Mouse (Mus musculus) adrenal gland, adult 2 months (tissue): ENCODE data around the gene D930048N14Rik. TPM values are rescaled to one million over a fixed set of nuclear protein-coding genes. Genes with fewer than 3 reads are reported as not detected.
"Not testable (repeated sequence)": the region's sequence is repeated elsewhere in the genome, so short reads cannot be mapped to it uniquely, and the experiment has no call there.

Experiments used
- DNase-seq: peaks from one replicate; pipeline ENCODE4 v3.0.0; 2021
- polyA plus RNA-seq: library from polyadenylated mRNA; depleted of rRNA; stranded (reverse); fragments of >200 nt; gene quantifications from 2 replicates; pipeline ENCODE4 v1.2.3, GENCODE M21; 2012
- total RNA-seq, 2 experiments: library from RNA; stranded (reverse); gene quantifications; 2 replicates each; pipeline ENCODE4 v1.2.3; 2021

D930048N14Rik gene
- total and polyA plus RNA-seq, 3 experiments = 1.0 to 5.0 (median 2.4) TPM

DNA sequence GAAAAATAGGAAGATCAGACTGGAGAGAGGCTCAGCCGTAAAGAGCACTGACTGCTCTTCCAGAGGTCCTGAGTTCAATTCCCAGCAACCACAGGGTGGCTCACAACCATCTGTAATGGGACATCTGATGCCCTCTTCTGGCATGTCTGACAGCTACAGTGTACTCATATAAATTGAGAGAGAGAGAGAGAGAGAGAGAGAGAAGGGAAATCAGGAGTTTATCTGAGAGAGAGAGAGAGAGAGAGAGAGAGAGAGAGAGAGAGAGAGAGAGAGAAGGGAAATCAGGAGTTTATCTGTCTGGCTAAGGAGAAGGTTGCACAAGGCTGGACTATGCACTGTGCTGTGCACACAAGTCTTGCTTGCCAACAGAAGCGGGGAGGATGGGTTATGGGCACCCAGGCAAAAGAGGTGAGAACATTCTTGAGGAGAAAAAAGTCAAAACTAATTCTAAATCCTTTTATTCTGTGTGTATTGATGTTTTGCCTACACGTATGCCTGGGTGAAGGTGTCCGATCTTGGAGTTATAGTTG lies 2.2 kb downstream of the D930048N14Rik start:
- DNase-seq = no peak

DNA sequence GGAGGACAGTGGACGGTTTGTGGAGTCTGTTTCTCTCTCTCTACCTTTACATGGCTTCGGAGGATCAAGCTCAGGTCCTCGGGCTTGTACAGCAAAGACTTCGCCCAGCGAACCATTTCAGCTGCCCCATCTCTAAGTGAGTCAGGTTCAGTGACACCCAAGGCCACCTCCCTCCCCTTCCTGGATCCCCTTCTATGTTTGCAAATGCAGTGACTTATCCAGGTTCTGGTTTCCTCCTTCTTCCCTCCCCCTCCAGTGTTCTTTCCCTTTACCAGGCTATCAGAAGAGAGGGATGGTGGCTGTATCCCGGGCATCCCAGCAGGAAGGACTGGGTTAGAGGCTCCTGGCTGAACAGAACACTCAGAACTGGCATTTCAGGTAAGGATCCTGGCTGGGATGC lies 3.0 kb downstream of the D930048N14Rik start:
- DNase-seq = no peak

DNA sequence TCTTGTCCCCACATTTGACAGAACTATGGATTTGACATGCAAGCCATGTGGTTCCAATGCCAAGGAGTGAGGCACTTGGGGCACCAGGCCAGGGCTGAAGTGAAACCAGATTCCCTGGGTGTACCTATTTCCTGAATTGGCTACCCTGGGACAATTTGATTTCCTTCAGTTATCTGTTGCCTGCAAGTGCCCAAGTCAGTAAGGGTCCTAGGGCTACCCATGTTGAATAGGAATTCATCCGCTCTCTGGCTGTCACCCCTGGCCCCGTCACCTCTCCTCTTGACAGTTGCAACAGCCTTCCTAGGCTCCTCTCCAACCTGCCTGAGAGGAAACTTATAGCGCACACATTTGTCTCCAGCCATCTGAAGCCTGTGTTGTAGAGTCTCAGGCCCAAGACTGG lies 4.1 kb downstream of the D930048N14Rik start:
- no peak for DNase-seq

DNA sequence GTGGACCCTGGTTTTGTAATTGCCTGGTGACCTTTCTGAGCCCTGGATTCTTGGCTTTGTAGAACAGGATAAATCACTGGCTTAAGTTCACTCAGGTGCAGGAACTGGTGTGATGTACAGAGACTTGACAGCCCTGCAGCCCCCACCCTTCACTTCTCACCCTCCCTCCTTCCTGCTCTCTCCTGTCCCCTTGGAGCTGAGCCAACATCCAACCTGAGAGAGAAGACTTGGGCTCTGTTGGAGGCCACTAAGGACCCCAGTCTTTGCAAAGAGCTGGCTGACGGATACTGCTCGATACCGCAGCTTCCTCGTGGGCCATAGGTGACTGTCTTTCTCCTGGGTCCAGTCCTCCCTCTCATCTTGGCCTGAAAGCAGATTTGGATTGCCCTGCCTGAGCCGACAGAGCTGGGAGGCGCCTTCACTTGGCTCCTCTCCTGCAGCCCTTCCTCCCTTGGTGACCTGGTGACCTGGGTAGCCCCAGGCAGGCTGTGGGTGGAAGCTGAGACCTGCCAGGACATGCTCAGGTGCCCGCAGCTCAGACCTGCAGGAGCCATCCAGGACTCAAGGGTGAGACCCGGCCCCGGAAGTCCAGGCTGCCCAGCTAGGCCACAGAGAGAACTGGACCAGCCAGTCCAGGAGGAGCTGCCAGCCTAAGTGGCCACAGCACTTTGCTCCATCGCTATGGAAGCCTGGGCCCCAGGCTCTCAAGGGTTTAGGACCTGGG lies 6.2 kb downstream of the D930048N14Rik start:
- peak; percentile 59 for DNase-seq

DNA sequence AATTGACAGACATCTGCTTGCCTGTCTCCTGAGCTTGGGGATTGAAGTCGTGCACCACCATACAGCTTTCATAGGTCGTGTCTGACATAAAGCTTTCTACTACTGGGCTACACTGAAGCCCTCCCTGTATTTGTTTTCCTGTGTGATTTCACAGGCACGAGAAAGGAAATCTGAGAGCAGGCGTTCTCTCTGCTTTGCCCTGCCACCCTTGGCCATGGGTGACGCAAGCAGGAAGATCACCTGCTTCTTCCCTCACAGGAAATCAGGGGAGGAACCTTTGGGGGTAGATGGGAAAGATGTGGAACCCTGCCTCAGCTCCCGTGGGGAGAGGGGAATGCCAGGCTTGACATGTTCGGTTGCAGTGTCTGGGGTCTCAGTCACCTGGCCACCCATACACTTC lies 7.5 kb downstream of the D930048N14Rik start:
- no peak for DNase-seq

DNA sequence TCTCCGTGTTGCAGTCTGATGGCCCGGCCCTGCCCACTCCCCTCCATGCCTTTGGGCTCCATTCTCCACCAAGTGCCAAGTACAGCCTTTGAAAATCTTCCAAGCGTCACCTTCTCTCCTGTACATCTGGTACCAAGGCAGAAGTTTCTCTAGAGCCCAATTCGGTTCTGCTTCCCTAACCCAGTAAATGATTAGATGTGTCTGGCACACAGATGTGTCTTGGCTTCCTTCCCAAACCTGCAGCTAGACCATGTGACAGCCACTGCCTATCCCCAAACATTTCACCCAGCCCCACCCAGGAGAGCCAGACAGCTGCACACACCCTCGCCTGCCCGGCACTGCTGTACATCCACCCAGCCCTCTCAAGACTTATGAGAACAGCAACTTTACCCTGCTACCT lies 8.0 kb downstream of the D930048N14Rik start:
- peak; percentile 54 for DNase-seq

DNA sequence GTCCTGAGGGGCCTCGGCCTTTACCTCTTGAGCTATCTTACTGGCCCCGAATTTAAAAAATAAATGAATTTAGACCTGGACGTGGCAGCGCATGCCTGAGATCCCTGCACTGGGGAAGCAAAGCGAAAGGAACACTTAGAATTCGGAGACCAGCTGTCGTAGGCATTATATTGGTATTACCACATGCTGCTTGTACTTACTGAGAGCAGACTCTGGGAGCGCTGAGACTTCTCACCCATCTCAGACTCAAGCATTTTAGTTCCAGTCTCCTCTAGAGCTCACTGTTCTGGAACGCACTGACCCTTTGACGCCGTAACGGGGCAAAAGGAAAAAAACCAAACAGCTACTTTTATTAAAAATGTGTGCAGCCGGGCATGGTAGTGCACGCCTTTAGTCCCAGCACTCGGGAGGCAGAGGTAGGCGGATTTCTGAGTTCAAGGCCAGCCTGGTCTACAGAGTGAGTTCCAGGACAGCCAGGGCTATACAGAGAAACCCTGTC lies 11.2 kb downstream of the D930048N14Rik start:
- no peak for DNase-seq

DNA sequence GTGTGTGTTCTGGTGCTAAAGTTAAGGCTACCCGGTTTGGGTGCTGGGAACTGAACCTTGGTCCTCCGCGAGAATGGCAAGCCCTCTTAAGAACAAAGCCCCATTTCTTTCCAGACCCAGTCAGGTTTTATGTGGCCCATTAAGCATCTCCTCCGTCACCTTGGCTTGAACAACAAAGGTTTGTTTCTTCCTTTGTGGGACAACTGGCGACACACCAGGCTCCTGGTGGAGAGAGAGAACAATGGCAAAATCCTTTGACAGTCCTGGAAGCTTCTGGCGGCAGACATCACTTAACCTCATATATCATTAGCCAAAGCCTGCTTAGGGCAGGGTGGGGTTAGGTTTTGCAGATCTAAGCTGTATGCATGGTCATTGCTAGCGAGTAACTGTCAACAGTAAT lies 11.9 kb downstream of the D930048N14Rik start:
- DNase-seq = no peak

DNA sequence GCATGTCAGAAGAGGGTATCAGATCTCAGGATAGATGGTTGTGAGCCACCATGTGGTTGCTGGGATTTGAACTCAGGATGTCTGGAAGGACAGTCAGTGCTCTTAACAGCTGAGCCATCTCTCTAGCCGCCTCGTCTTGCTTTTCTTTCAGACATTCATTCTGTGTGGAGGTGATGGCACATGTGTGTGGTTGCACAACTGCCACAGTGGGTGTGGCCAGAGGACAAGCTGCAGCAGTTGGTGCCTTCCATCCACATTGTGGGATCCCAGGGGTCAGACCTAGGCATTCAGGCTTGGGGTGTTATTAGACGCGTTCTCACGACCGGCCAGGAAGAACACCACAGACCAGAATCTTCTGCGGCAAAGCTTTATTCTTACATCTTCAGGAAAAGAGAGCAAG lies 14.0 kb downstream of the D930048N14Rik start:
- DNase-seq = not testable (repeated sequence)

DNA sequence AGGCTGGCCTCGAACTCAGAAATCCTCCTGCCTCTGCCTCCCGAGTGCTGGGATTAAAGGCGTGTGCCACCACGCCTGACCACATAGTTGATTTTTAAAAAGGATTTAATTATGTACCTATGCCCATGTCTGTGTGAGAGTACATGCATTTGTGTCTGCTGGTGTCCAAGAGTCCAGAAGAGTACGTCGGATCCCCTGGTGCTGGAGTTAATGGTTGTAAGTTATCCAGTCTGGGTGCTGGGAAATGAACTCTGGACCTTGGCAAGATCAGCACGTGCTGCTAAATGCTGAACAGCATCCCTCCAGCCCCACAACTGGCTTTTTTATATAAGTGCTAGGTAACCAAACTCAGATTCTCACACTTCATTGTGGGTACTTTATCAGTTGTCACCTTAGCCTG lies 20.1 kb downstream of the D930048N14Rik start:
- DNase-seq = no peak

DNA sequence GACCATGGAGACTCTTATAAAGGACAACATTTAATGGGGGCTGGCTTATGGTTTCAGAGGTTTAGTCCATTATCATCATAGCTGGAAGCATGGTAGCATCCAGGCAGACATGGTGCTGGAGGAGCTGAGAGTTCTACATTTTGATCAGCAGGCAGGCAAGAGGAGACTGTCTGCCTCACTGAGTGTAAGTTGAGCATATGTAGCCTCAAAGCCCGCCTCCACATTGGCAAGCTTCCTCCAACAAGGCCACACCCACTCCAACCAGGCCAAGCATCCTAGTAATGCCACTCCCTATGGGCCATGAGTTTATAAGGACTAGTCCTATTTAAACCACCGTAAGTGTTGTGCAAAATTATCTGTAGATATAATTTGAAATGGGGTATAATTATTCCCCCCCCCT lies 20.6 kb downstream of the D930048N14Rik start:
- DNase-seq = no peak

DNA sequence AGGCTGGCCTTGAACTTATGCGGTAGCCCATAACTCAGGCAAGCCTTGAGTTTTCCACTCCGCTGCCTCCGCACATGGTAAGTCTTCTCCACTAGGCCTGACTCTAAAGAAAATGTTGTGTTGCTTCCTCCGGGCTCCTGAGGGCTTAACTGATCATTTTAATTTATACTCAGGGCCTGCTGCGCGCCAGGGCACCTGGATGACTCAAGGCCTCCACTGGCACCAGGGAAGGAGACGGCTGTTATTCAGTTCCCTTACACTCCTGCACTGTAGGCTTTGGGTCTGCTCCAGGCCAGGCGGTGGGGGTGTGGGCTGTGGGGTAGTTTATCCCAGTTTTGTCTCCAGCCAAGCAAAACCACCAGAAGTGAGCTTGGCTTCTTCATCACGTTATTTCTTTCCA lies 22.5 kb downstream of the D930048N14Rik start:
- DNase-seq = peak; percentile 66

DNA sequence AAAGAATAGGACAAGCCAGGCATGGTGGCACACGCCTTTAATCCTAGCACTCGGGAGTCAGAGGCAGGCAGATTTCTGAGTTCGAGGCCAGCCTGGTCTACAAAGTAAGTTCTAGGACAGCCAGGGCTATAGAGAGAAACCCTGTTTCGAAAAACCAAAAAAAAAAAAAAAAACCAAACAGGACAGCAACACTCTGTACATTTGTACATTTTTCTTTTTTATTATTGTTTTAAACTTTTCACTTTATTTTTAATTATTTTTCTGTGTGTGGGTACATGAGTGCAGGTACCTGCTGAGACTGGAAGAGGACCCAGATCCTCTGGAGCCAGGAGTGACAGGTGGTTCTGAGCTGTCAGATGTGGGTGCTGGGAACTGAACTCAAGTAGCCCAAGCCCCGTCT lies 24.6 kb downstream of the D930048N14Rik start:
- DNase-seq = no peak

DNA sequence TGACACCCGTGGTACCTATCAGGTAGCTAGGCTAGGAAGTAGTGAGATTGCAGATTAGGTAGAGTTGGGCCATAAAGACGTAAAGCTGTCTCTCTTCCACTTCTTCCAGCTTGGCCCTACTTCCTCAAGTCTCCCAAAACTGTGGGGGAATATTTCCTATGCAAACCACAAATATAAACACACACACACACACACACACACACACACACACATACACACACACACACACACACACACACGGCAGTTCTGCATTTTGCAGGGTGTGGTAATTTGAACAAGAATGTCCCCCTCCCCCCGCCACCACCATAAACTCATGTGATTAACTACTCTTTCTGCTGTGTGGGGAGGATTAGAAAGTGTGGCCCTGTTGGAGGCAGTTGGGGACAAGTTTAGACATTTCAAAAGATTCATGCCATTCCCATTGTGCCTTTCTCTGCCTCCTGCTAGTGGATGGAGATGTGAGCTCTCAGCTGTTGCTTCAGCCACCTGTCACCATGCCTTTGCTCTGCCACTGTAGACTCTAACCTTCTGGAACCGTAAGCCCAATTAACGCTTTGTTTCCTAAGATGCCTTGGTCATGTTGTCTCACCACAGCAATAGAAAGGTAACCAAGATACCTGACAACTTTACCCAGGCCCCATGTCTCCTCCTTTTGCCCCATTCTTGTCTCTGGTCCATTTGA lies 27.1 kb downstream of the D930048N14Rik start:
- DNase-seq = no peak

DNA sequence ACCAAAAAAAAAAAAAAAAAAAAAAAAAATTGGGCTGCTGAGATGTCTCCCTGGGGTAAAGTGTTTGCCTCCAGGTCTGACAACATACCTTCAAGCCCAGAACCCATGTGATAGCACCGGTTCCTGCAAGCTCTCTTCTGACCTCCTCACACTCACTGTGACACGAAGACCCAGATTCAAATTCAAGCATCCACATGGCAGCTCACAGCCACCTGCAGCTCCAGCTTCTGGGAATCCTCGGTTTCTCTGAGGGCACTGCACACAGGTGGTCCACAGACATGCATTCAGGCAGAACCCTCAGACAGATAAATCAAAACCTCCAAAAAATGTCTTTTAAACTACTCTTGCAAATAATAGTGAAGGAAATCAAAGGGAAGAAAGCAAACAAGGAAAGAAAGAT lies 28.7 kb downstream of the D930048N14Rik start:
- DNase-seq = no peak

DNA sequence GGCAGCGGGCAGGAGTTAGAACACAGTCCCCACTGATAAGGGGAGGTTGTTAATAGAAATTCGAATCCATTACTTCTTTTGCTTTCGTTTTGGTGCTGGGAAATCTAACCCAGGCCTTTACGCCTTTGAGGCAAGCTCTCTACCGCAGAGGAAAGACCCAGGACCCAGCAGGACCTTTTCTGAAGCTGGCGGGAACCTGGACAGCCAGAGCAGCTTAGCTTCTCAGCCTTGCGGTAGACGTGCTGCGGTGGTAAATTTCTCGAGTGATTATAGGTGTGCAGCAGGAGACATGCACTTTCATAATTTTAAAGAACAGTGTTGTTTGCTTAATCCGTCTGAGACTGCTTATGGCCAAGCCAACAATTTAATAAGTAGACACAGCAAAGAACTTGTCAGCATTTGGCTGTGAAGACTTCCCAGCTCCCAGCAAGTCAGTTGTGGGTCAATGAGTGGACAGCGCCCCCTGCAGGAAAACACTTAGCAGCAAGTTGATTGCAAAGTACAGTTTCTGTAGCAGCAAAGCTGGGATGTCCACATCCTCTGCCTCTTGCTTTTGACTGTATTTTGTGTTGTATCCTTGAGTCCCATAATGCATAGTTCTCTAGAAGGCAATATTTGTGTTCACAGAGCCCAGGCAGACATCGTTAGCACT lies 30.7 kb downstream of the D930048N14Rik start:
- DNase-seq = peak; percentile 87

DNA sequence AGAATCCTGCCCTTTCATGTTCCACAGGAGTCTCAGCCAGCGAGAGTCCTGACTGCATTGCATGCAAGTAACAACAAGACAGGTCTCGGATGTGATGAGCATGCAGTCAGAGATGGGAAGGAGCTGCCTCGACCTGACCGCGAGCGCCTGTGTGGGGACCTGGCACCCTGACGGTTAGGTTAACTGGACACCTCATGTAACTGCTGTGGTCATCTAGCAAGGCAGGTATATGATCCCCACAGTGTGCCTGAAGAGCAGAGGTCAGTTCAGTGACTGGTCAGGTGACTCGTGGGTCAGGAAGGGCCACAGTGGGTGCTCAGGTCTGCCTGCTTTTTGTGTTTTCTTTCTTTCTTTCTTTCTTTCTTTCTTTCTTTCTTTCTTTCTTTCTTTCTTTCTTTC lies 31.2 kb downstream of the D930048N14Rik start:
- no peak for DNase-seq

DNA sequence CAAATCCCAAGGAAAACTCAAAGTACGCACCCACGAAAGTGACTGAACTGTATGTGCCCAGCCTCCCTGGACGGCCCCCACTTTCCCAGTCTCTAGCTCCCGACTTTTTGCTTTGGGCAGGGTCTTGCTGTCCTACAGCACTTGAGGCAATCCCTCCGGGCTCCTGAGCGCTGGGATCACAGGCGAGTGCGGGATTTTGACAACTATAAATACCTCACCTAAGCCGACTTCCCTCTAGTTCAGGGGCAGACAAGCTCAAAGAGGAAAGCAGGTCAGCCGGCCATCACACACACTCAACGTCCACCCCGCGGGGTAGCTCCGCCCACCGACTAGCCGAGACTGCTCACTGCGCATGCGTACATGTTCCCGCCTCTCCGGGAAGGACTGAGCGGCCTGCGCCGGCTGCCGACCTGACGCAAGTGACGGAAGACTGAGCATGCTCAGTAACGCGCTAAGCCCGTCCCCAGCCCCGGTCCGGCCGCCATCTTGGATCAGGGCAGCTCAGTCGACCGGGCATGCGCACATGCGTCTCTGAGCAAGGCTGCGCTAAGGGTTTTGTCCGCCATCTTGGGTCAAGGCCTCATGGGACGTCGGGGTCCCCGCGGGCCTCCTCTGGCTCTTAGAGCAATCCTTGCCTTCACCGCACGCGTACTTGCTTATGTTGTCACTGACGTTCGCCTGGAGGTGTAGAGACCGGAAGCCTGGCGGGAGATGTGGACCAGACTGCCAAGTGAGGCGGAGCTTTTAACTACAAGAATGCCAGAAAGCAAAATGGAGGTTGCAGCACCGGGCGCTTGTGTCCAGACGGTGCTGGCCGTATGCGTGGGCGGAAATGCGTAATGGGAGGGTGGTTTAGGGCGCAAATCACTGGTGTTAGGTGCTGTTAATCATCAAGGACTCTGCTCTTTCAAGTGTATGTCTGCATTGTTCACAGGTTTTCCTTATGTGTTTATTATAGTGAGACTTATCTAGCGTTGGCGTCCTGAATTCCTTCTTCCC lies 37.9 kb downstream of the D930048N14Rik start, which contains the start of gene 0610009B22Rik:
Gene 0610009B22Rik, minus strand, starts transcription at position 545 of the 999 bp plus-strand sequence.
- DNase-seq = peak; percentile 100

DNA sequence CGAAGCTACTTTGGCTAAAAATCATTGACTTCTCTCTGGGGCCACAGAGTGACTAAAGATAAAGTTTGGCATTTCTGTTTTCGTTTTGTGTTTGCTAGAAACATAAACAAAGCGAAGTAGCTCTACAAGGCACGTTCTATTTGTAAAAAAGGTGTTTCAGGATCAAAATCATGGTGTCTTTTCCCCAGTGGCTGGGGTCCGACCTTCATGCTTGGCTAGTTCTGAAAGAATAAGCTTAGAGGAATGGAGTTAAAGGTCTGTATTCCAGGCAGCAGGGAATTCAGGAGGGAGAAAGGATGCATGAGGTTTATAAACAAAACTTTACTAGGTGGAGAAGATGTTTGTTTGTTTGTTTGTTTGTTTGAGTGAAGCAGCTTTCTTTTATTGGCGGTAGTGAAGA lies 38.6 kb downstream of the D930048N14Rik start:
- DNase-seq = no peak

DNA sequence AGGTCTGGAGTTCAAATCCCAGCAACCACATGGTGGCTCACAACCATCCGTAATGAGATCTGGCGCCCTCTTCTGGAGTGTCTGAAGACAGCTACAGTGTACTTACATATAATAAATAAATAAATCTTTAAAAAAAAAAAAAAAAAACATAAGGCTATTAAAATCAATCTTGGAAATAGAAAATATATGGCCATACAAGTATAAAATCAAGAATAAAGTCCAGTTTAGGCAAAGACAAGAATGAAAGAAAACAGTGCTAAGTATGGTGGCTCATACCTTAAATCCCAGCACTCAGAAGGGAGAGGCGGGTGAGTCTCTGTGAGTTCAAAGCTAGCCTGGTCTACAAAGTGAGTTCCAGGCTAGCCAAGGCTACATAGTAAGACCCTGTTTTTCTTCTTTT lies 39.8 kb downstream of the D930048N14Rik start:
- DNase-seq = not testable (repeated sequence)

DNA sequence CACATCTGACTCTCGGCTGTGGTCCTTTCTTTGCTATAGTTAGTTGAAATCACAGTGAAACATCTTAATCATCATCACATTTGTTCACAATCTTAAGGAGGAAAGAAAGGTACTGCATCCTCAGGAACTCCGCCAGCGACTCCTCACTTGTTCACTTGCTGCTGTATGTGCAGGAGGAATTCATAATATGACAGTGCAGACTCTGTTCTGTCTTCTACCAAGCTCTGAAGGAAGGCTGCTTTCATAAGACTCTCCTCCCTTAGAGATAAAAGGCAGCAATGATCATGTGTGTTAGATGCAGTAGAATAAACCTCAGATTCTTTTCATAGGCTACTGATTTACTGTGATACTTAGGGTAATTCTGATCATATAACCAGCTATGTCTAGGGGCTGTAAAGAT lies 44.2 kb downstream of the D930048N14Rik start:
- no peak for DNase-seq
